Mouse (Mus musculus) brain, embryonic 14.5 days (tissue): ENCODE measurements around the gene Cpvl.

Source experiments
- CTCF ChIP-seq: fragments of 200-500 bp; IDR thresholded peaks from 2 replicates; pipeline ENCODE4 v1.5.1; 2012; ENCODE audit warnings: inconsistent platforms, mild to moderate bottlenecking, moderate library complexity, borderline replicate concordance; ENCODE audit not compliant: insufficient read depth, insufficient read length; ENCODE audit errors: extremely low read depth
- POLR2A ChIP-seq: fragments of 200-500 bp; IDR thresholded peaks from 2 replicates; pipeline ENCODE4 v1.6.1; 2012; ENCODE audit warnings: mild to moderate bottlenecking, inconsistent platforms, borderline replicate concordance; ENCODE audit not compliant: poor library complexity, insufficient read depth, insufficient read length, severe bottlenecking; ENCODE audit errors: extremely low read depth

GRCm38 (mm10) chr6:53983820-53984219 is 5.3 kb upstream of the Cpvl start:
- TF ChIP-seq CTCF = no peak
- no peak for TF ChIP-seq POLR2A
